Mouse (Mus musculus): Measurements from ENCODE around the gene Bcas3. TPM values are rescaled to one million over a fixed set of nuclear protein-coding genes. Genes with fewer than 3 reads are reported as not detected.

Gene Bcas3
- total RNA-seq, 2 experiments from 2014 or later, result 45.0 to 48.8 TPM

DNA sequence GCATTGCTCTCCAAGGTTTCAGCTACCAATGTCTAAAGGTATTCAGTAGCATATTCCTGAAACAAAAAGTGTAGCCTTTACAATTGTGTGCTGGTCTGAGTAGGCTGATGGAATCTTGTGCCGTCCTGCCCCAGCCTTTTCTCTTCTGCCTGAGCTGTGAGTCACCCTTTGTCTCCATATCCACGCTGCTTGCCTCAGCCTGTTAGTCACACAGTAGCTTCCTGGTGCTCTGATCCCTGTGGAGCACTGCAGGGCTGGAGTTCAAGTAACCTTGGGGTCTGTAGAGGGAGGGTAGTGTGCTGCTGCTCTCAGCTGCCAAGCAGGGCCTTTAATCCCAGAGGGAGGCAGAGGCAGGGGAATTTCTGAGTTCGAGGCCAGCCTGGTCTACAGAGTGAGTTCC lies 14.9 kb downstream of the Bcas3 start:
- DNase-seq (ENCODE audit: low spot score in 2 of 2), result no peak

GRCm38 (mm10) chr11:85379091-85379490 lies 26.1 kb downstream of the Bcas3 start:
- no peak for DNase-seq (ENCODE audit: low spot score in 2 of 2)

GRCm38 (mm10) chr11:85380046-85380445 lies 27.1 kb downstream of the Bcas3 start:
- DNase-seq (ENCODE audit: low spot score in 2 of 2), result no peak

- DNase-seq (ENCODE audit: low spot score in 2 of 2), result peak; percentile 79 to 80
Measured at GRCm38 (mm10) chr11:85382055-85382454, 29.1 kb downstream of the Bcas3 start.

- no peak for DNase-seq (ENCODE audit: low spot score in 2 of 2)
Measured at GRCm38 (mm10) chr11:85383975-85384821, 31.2 kb downstream of the Bcas3 start.

DNA sequence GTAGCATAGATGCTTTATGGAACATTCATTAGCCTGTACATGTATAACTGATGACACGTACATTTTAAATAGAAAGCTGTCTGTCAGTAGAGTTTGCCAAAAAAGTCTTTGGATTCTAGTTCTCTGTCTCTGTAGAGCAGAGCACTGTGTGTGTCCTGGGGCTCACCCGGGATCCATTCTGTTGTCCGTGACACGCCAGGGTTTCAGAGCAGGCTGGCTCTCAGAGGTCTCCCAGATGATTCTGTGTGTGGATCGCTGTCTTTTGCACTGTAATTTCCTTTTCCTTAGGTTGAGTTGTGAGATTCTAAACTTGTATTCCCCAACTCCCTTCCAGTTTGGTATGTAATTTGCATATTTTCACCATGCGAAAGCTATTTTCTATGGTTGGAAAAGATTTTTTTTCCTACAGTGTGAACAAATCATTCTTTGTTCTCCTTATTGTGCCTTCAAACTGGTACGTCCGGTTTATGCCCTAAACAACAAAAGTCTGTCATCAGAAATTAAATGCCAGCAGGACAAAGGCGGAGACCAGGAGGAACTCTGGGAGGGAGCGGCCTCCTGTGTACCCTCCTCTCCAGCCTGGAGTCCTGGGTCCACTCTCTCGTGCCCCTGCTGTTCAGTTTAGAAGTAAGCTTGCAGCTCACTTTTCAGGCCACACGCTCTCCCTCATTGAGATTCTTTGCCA lies 39.4 kb downstream of the Bcas3 start:
- peak; percentile 8 to 18 for DNase-seq (ENCODE audit: low spot score in 2 of 2)

- peak; percentile 11 to 21 for DNase-seq (ENCODE audit: low spot score in 2 of 2)
Measured at GRCm38 (mm10) chr11:85392864-85393220, 39.9 kb downstream of the Bcas3 start.

- DNase-seq (ENCODE audit: low spot score in 2 of 2), result no peak
Measured at GRCm38 (mm10) chr11:85393990-85394389, 41.0 kb downstream of the Bcas3 start.

- DNase-seq (ENCODE audit: low spot score in 2 of 2), result no peak
Measured at GRCm38 (mm10) chr11:85395361-85395760, 42.4 kb downstream of the Bcas3 start.

DNA sequence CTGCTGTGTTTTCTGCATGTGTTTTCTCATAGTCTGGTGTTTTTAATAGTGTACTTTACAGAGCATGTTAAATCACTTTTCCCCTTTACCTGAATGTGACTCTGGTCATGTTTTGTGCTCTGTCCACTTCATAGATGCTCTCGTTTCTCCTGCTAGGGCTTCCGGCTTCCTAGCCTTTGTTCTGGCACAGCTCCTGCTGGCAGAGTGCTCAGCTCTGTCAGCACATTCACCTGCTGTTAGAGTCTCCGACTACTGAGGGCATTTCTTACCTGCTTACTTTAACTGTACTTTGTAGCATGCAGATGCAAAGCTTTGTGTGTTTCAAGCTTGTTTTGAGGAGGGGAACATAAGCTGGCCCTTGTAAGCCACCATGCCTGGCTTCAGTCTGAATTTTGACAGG lies 53.6 kb downstream of the Bcas3 start:
- no peak for DNase-seq (ENCODE audit: low spot score in 2 of 2)

DNA sequence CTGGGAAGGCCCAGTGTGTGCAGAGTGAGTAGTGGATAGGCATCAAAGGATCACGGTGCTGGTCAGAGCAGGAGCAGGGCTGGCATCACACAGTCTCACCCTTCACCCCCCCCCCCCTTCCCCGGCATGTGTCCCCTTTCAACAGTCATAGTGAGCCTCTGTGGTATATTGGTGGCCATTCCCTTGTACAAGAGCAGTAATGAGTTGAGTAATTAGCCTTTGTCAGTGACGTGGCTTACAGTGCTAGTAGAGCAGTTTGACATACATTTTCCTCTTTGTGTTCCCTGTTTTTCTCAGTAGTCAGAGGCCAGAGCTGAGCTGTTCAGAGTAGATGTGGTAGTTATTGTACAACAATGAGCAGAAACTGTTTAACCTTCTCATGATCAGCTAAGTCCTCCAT lies 54.7 kb downstream of the Bcas3 start:
- no peak for DNase-seq (ENCODE audit: low spot score in 2 of 2)

DNA sequence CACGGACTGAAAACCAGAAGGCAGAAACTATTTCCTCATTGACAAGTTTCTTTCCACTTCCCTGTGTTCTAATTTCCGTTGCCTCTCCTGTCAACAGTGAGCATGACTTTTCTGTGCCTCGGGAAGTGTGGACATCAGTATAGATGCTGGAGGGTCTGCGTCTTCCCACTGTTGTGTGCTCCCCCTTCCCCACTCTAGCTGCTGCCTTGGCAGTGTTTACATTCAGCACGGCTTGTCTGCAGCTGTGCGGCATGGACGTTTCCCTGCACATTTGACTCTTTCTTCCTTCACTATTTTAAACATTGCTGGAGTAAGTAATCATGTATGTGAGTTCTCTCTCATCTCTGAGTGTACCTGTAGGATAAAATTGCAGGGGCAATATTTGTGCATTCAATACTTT lies 59.4 kb downstream of the Bcas3 start:
- no peak for DNase-seq (ENCODE audit: low spot score in 2 of 2)

GRCm38 (mm10) chr11:85414476-85414875 lies 61.5 kb downstream of the Bcas3 start:
- no peak for DNase-seq (ENCODE audit: low spot score in 2 of 2)

DNA sequence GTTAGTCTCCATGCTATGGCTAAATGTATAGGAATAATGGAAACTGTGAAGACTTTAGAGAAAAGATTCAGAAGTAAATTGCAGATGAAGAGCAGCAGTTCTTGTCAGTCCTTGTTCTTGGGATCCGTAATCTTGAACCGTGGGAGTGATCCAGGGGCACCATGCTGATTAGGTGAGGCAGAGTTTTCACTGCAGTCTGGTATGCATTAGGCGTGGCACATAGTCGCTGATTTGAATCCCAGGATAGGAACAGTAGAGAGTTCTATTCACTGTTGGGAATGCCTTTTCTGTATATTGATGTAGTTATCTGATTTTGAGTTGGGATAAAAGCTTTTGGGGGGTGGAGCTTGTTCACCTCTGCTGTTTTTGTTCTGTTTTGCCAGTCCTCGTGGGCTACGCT lies 74.4 kb downstream of the Bcas3 start:
- no peak for DNase-seq (ENCODE audit: low spot score in 2 of 2)

DNA sequence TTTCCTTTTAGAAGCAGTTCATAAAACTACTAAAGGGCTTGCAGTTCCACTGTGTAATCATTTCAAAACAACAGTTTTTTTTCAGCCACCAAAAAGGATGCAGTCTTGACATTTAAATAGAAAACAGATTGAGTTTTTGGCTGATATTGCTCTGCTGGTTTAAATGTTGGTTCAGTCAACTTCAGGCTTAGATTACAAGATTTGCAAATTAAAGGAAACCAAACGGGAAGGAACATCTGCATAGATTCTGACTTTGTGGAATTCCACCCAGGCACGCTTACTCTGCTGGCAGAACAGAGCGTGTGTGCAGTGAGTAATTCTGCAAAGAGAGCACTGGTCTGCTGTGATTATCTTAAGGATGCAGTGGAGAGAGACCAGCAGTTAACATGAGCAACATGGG lies 75.3 kb downstream of the Bcas3 start:
- DNase-seq (ENCODE audit: low spot score in 2 of 2), result no peak

DNA sequence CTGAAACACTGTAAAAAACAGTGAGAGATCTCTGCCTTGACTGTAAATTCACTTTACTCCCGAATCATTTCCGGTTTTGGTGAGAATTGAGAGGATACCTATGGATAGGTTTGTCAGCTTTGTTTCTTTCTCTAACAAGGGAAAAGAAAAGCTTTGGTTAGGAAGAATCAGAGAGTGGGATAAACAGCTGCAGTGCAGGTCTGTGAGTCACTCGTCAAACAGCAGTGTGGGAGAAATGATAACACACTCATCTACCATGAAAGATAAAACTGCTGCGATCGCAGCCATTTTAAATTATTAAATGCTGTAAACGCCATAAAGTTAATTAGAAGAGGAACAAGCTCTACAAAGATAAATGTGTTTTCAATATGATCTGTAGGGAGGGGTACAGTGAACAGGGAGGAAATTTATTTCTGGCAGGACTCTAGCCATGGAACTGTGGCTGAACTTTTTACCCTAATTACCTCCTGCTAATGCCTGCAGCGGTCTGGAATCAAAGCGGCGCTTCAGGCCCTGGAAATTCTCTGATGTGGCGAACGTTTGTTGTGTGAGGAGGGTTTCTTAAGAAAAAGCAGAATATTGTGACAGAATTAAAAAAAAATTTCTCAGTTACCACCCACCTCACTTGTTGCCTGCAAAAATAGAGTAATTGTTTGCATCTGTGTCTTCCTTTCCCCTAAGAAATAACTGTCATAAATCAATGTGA lies 77.9 kb downstream of the Bcas3 start:
- no peak for DNase-seq (ENCODE audit: low spot score in 2 of 2)

DNA sequence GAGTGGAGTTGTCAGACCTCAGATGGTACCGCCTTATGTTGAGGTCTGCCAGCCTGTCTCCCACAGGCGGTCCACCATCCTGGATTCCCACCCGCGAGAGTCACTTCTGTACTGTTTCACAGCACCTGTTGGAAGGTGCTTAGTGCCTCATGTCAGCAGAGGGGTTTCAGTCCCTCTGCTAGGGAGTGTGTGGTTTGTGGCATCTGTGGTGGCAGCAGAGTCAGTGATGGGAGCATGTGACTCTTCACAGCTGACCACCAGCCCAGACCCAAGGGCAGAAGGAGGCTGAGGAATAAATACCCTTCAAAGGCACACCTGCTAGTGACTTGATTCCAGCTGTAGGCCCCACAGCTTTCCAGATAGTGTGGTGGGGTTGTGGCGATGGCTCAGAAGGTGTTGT lies 94.4 kb downstream of the Bcas3 start:
- no peak for DNase-seq (ENCODE audit: low spot score in 2 of 2)

- DNase-seq (ENCODE audit: low spot score in 2 of 2), result no peak
Measured at GRCm38 (mm10) chr11:85453598-85454304, 100.8 kb downstream of the Bcas3 start.

- DNase-seq (ENCODE audit: low spot score in 2 of 2), result no peak
Measured at GRCm38 (mm10) chr11:85454305-85454682, 101.3 kb downstream of the Bcas3 start.

GRCm38 (mm10) chr11:85461536-85461935 lies 108.6 kb downstream of the Bcas3 start:
- DNase-seq (ENCODE audit: low spot score in 2 of 2), result no peak

DNA sequence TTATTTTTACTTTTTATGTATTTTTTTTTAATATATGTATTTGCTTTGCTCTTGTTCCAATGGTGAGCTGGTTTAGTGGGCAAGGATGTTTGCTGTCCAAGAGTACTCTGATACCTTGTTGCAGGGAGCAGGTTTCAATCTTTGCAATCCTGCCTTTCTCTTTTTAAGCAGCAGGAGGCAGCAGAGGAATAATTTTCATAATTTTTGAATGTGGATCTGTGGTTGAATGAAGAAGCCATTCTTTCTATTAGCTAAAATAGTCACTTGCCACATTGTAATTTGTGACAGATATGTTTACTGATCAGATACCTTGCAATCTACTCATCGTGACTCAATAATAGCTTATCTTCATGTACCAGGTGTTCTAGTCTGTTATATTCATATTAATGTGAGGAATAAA lies 116.6 kb downstream of the Bcas3 start:
- DNase-seq (ENCODE audit: low spot score in 2 of 2), result peak; percentile 58 to 64

DNA sequence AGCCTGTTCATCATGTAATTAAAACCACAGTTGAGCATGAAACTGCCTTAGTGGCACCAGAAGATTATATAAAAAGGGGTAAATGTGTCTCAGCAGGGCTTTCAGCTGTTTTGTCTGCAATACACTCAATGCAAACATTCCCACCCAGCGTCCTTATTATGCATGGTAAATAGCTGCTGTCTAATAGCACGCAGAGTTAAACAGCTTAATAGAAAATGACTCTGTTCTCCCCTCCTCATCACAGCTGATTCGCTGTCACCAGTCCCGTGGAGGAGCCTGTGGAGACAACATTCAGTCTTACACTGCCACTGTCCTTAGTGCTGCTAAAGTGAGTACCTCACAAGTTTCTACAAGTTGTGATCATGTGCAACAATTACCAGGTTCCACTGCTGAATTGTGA lies 117.5 kb downstream of the Bcas3 start:
- DNase-seq (ENCODE audit: low spot score in 2 of 2), result no peak

Data from layer of hippocampus, postnatal 10 days (tissue).